Mouse (Mus musculus) megakaryocyte, adult 5-6 weeks (primary cell): ENCODE measurements around the gene Klf12. TPM values are rescaled to one million over a fixed set of nuclear protein-coding genes. Genes with fewer than 3 reads are reported as not detected.

Experiments used
- ATAC-seq: 2 replicates; pipeline ENCODE4 v1.8.0; 2016; ENCODE audit warnings: mild to moderate bottlenecking, inconsistent platforms; ENCODE audit not compliant: poor library complexity, severe bottlenecking
- total RNA-seq, 2 experiments: library from RNA; stranded (forward) in 1 of 2; stranded (reverse) in 1 of 2; fragments of 153-499, 151-499 nt in 1 of 2; fragments of 221-1000, 200-1000 nt in 1 of 2; gene quantifications; 2 replicates each; pipeline versions ENCODE4 v1.2.3 to v1.2.4; 2015 to 2017

Klf12 gene
- total RNA-seq, 2 experiments from 2014 or later, result 0.11 TPM; not detected in 1

- no peak for ATAC-seq
Observed at GRCm38 (mm10) chr14:100147666-100148065, 136.8 kb downstream of the Klf12 start.

- ATAC-seq, result no peak
Observed at GRCm38 (mm10) chr14:100140370-100140769, 144.1 kb downstream of the Klf12 start.

- no peak for ATAC-seq
Observed at GRCm38 (mm10) chr14:100134304-100134703, 150.2 kb downstream of the Klf12 start.

GRCm38 (mm10) chr14:100132479-100132878 lies 152.0 kb downstream of the Klf12 start:
- ATAC-seq, result no peak

GRCm38 (mm10) chr14:100126126-100126525 lies 158.4 kb downstream of the Klf12 start:
- ATAC-seq, result no peak

GRCm38 (mm10) chr14:100121075-100121474 lies 163.4 kb downstream of the Klf12 start:
- ATAC-seq, result no peak

- no peak for ATAC-seq
Observed at GRCm38 (mm10) chr14:100119866-100120265, 164.6 kb downstream of the Klf12 start.

GRCm38 (mm10) chr14:100113419-100113818 lies 171.1 kb downstream of the Klf12 start:
- no peak for ATAC-seq

- no peak for ATAC-seq
Observed at GRCm38 (mm10) chr14:100111735-100112134, 172.7 kb downstream of the Klf12 start.

GRCm38 (mm10) chr14:100109563-100109962 lies 174.9 kb downstream of the Klf12 start:
- no peak for ATAC-seq

- ATAC-seq, result no peak
Observed at GRCm38 (mm10) chr14:100105570-100105969, 178.9 kb downstream of the Klf12 start.

- ATAC-seq, result no peak
Observed at GRCm38 (mm10) chr14:100104818-100105217, 179.7 kb downstream of the Klf12 start.

GRCm38 (mm10) chr14:100103818-100104217 lies 180.7 kb downstream of the Klf12 start:
- no peak for ATAC-seq

GRCm38 (mm10) chr14:100097208-100098189 lies 187.0 kb downstream of the Klf12 start:
- no peak for ATAC-seq

- ATAC-seq, result no peak
Observed at GRCm38 (mm10) chr14:100095730-100096129, 188.7 kb downstream of the Klf12 start.

- no peak for ATAC-seq
Observed at GRCm38 (mm10) chr14:100090517-100090916, 194.0 kb downstream of the Klf12 start.

- ATAC-seq, result no peak
Observed at GRCm38 (mm10) chr14:100079620-100080019, 204.9 kb downstream of the Klf12 start.

- no peak for ATAC-seq
Observed at GRCm38 (mm10) chr14:100072431-100073195, 211.9 kb downstream of the Klf12 start.

GRCm38 (mm10) chr14:100069543-100070090 lies 214.9 kb downstream of the Klf12 start:
- no peak for ATAC-seq

GRCm38 (mm10) chr14:100068715-100069114 lies 215.8 kb downstream of the Klf12 start:
- ATAC-seq, result no peak

- no peak for ATAC-seq
Observed at GRCm38 (mm10) chr14:100062516-100062915, 222.0 kb downstream of the Klf12 start.
